Mouse (Mus musculus) small intestine, adult 2 months (tissue): Measurements from ENCODE around the gene Klf1. TPM values are rescaled to one million over a fixed set of nuclear protein-coding genes. Genes with fewer than 3 reads are reported as not detected.

Experiments
- H3K27ac ChIP-seq: fragments of 200-500 bp; 2 replicates; pipeline ENCODE4 v1.5.1; 2012; ENCODE audit warnings: low read depth, low read length, control low read depth, inconsistent platforms; ENCODE audit not compliant: insufficient read depth
- H3K27me3 ChIP-seq: fragments of 200-500 bp; 2 replicates; pipeline ENCODE4 v1.6.1; 2012; ENCODE audit warnings: mild to moderate bottlenecking, moderate library complexity, low read length, inconsistent platforms; ENCODE audit not compliant: control insufficient read depth, insufficient read depth
- H3K36me3 ChIP-seq: fragments of 200-500 bp; 2 replicates; pipeline ENCODE4 v1.6.1; 2012; ENCODE audit warnings: mild to moderate bottlenecking, low read length, control low read depth, inconsistent platforms; ENCODE audit not compliant: control insufficient read depth, insufficient read depth
- H3K4me1 ChIP-seq: fragments of 200-500 bp; 2 replicates; pipeline ENCODE4 v1.6.1; 2012; ENCODE audit warnings: low read length, inconsistent platforms, mixed read lengths; ENCODE audit not compliant: control insufficient read depth, insufficient read depth, insufficient read length
- H3K4me3 ChIP-seq: fragments of 200-500 bp; 2 replicates; pipeline ENCODE4 v1.5.1; 2012; ENCODE audit warnings: low read depth, mild to moderate bottlenecking, control low read depth, inconsistent platforms, low read length, moderate library complexity
- CTCF ChIP-seq: fragments of 200-500 bp; IDR thresholded peaks from 2 replicates; pipeline ENCODE4 v1.5.1; 2012; ENCODE audit warnings: low read depth, mild to moderate bottlenecking, control low read depth, inconsistent platforms, low read length, moderate library complexity, mixed read lengths; ENCODE audit not compliant: insufficient replicate concordance, insufficient read length; ENCODE audit errors: extremely low read depth
- POLR2A ChIP-seq: fragments of 200-500 bp; IDR thresholded peaks from 2 replicates; pipeline ENCODE4 v1.6.1; 2012; ENCODE audit warnings: low read depth, mild to moderate bottlenecking, control low read depth, inconsistent platforms, low read length, moderate library complexity
- WGBS: fragments of 180-500 bp; shearing (Covaris S2); methylation state at CpG from one replicate; pipeline ENCODE4 v1.1.7; 2018; 5-methylcytosine and 5-hydroxymethylcytosine counted together
- polyA plus RNA-seq: library from polyadenylated mRNA; depleted of rRNA; stranded (reverse); fragments of >200 nt; gene quantifications from 2 replicates; pipeline ENCODE4 v1.2.3, GENCODE M21; 2012

Gene Klf1
- polyA plus RNA-seq, 1 experiment, result 0.38 TPM

GRCm38 (mm10) chr8:84912391-84912790 is 10.7 kb downstream of the Klf1 start:
- H3K36me3 ChIP-seq, result no peaks in the 10 kb centered on the region
- H3K27ac ChIP-seq, result no peak overlapping the region
- 45% methylated on average over 27 of the region's 27 CpGs for whole genome bisulfite sequencing
- TF ChIP-seq POLR2A (no peak), CTCF (no peak)
- H3K4me1 ChIP-seq, result peaks cover 9% of the 10 kb centered on the region
- H3K4me3 ChIP-seq, result peak overlapping the region; percentile 57
- H3K27me3 ChIP-seq, result no peaks in the 10 kb centered on the region; the same call in 1 of the 2 replicates

- WGBS, result 1% methylated on average over 55 of the region's 55 CpGs
- H3K27ac ChIP-seq, result no peak overlapping the region
- TF ChIP-seq CTCF, result no peak
- TF ChIP-seq POLR2A, result no peak; the same call in 1 of the 2 replicates
- H3K4me1 ChIP-seq, result peaks cover 9% of the 10 kb centered on the region
- no peaks in the 10 kb centered on the region; the same call in 1 of the 2 replicates for H3K27me3 ChIP-seq
- no peaks in the 10 kb centered on the region for H3K36me3 ChIP-seq
- H3K4me3 ChIP-seq, result peak overlapping the region; percentile 57
These were observed 11.3 kb downstream of the Klf1 start for GRCm38 (mm10) chr8:84912895-84913501.

- TF ChIP-seq CTCF, result no peak
- TF ChIP-seq POLR2A, result no peak
- H3K27me3 ChIP-seq, result no peaks in the 10 kb centered on the region; the same call in 1 of the 2 replicates
- WGBS, result 6% methylated on average over 9 of the region's 9 CpGs
These were observed 11.8 kb downstream of the Klf1 start for GRCm38 (mm10) chr8:84913502-84913900.

GRCm38 (mm10) chr8:84913960-84914359 is 12.2 kb downstream of the Klf1 start:
- 46% methylated on average over 4 of the region's 4 CpGs for WGBS
- no peaks in the 10 kb centered on the region; the same call in 1 of the 2 replicates for H3K27me3 ChIP-seq
- H3K36me3 ChIP-seq, result no peaks in the 10 kb centered on the region
- no peak overlapping the region for H3K4me3 ChIP-seq
- TF ChIP-seq POLR2A (no peak), CTCF (peak; percentile 33; the same call in 1 of the 2 replicates)
- peaks cover 8% of the 10 kb centered on the region for H3K4me1 ChIP-seq
- H3K27ac ChIP-seq, result no peak overlapping the region

More at GRCm38 (mm10) chr8:84913502-84913900, 11.8 kb downstream of the Klf1 start:
- H3K27ac ChIP-seq, result no peak overlapping the region
- H3K4me3 ChIP-seq, result peak overlapping the region; percentile 57
- H3K36me3 ChIP-seq, result no peaks in the 10 kb centered on the region
- H3K4me1 ChIP-seq, result peaks cover 9% of the 10 kb centered on the region

- Histone ChIP-seq H3K27me3 (no peaks in the 10 kb centered on the region; the same call in 1 of the 2 replicates), H3K27ac (no peak overlapping the region), H3K4me3 (no peak overlapping the region), H3K36me3 (no peaks in the 10 kb centered on the region), H3K4me1 (peaks cover 6% of the 10 kb centered on the region)
- TF ChIP-seq CTCF (no peak), POLR2A (no peak)
- WGBS, result 91% methylated on average over 8 of the region's 8 CpGs
These were observed 13.5 kb downstream of the Klf1 start for GRCm38 (mm10) chr8:84915269-84915668.

- TF ChIP-seq POLR2A, result no peak
- no peak for TF ChIP-seq CTCF
- H3K27me3 ChIP-seq, result no peaks in the 10 kb centered on the region
- no peaks in the 10 kb centered on the region for H3K36me3 ChIP-seq
- no peak overlapping the region for H3K4me3 ChIP-seq
- H3K27ac ChIP-seq, result no peak overlapping the region
- H3K4me1 ChIP-seq, result peaks cover under 1% of the 10 kb centered on the region
- 67% methylated on average over 20 of the region's 20 CpGs for WGBS
These were observed 16.1 kb downstream of the Klf1 start for GRCm38 (mm10) chr8:84917781-84918180.

GRCm38 (mm10) chr8:84918646-84919045 is 16.9 kb downstream of the Klf1 start:
- Histone ChIP-seq H3K27ac (no peak overlapping the region), H3K36me3 (no peaks in the 10 kb centered on the region), H3K27me3 (no peaks in the 10 kb centered on the region), H3K4me1 (no peaks in the 10 kb centered on the region), H3K4me3 (no peak overlapping the region)
- 90% methylated on average over 15 of the region's 15 CpGs for WGBS
- no peak for TF ChIP-seq POLR2A
- TF ChIP-seq CTCF, result no peak

- H3K4me1 ChIP-seq, result no peaks in the 10 kb centered on the region
- H3K4me3 ChIP-seq, result no peak overlapping the region
- WGBS, result 64% methylated on average over 2 of the region's 2 CpGs
- H3K36me3 ChIP-seq, result no peaks in the 10 kb centered on the region
- no peaks in the 10 kb centered on the region for H3K27me3 ChIP-seq
- no peak for TF ChIP-seq POLR2A
- no peak for TF ChIP-seq CTCF
- no peak overlapping the region for H3K27ac ChIP-seq
These were observed 19.9 kb downstream of the Klf1 start for GRCm38 (mm10) chr8:84921596-84921995.
